Mouse (Mus musculus): ENCODE results near the gene Gcnt1.
A peak's percentile ranks its signal among the peaks of the same experiment; 100 is the strongest.

Gene Gcnt1

DNA sequence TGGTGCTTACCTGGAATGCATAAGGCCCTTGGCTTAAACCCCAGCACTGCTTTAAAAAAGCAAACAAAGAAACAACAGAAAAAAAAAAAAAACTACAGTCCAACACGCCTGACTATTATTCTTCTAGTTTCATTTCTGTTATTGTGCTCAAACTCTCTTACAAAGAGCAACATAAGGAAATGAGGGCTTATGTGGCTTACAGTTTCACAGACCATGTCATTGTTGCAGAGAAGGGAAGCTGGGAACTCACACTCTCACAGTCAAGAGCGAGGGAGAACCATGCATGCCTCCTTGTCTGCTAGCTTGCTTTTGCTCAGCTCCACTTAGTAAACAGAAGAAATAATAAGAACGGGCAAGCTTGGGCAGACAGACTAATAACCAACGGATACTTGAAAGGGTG, 52.9 kb downstream of the Gcnt1 start:
- DNase-seq, result no peak

DNA sequence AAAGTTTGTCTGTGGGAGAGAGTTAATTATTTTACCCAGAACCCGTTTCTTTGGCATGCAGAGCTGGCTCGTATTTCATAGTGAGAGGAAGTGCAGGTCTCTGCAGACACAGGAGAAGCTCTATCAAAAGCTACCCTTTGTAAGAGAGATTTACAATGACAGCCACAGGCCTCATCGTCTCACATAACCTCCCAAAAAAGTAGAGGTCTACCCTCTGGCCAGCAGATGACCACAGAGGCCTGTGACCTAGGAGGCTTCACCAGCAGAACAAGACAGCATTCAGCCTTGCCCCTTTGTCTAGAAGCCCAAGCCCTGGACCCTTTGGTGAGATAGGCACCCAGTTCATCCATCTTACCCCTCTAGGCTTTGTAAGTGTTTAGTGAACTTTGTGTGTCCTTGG, 53.9 kb downstream of the Gcnt1 start:
- DNase-seq, result no peak

DNA sequence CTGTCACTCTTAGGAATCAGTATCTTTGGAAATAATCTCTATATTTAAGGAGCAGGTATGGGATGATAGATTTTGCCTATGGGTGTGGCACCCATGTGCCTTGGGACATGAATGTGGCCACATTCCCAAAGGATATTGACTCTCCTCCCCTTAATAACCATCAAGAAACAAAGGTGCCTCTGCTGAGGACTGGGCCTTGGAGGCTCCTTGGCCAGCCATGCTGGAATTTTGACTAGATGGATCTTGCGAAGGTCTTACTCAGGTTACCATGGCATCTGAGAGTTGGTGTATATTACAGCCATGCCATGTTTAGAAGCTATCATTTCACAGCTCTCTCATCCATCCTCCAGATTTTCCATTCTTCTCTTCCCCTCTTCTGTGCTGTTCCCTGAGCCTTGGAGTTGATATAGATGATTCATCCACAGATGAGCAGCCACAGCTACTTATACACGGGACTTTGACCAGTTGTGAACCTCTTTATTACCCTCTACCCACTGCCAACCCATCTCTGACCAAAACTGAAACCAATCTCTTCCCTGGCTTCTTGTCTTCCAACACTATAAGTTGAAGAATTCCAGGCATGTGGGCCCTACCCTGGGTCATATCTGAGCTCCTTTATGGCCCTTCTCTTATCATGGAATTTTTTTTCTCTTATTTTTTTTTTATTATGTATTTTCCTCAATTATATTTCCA, 56.2 kb downstream of the Gcnt1 start:
- no peak for DNase-seq

DNA sequence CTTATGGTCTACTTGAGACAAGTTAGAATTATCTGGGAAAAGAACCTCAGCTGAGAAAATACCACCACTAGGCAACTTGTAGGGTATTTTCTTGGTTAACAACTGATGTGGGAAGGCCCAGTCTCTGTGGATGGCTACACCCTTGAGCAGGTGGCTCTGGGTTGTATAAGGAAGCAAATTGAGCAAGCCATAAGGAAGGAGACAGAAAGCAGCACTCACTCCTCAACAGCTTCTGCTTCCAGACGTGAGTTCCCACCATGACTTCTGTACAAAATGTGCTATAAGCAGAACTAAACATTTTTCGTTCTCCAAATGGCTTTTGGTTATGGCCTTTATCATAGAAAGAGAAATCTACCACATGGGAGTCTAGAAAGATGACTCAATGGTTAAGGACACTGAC, 58.2 kb downstream of the Gcnt1 start:
- no peak for DNase-seq

DNA sequence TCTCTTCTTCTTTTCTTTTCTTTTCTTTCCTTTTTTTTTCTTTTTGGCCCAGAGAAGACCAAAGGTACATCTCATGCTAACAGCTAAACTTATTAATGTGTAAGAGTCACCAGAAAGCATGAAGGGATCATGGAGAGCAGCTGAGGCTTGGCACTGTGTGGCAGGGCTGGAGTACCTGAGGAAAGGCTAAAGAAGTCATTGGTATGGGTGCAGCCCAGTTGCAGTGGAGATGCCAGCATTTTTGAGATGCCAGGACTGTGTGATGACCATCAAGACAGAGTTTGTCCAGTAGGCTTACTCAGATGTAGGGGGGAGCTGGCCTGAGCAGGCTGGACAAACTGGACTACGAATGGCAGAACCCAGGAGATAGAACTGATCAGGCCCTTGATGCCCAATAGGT, 58.9 kb downstream of the Gcnt1 start:
- no peak for DNase-seq

DNA sequence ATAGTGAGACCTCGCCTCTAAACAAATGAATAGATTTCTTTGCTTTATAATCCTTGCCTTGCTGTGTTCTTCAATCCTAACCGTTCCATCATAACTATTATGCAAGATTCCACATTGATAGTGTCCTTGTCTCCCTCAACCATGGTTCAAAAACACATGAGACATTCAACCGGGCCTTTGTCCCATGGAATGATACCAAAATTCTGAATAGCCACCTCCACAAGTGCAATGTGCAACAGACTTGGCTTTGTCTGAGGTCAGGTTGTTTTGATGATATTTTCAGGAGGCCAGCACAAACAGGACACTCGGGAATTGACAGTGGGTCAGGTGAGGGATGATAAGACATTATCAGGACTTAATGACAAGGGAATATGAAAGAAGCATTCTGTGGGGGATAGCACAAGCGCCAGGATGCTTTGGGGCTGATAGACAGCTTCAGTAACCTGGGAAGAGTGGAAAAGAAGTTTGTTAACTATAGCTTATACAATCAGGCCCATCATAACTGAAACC, 59.9 kb downstream of the Gcnt1 start:
- no peak for DNase-seq

DNA sequence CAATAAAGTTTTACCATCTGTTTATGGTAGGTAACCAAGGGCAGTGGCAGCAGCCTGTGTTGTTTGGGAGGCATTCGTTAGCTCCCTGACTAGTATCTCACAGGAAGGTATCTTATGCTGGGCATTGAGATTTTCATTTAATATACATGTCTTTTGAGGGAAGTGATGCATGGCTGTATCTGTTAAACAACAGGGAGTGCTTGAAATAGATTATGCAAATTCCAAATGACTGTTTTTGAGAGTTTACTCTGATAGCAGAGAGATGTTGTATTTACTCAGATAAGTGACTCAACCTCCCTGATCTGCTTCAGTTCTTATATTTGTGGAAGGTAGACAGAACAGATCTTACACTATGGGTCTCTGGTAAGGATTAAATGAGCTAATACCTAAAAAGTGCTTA, 61.1 kb downstream of the Gcnt1 start:
- DNase-seq, result no peak

DNA sequence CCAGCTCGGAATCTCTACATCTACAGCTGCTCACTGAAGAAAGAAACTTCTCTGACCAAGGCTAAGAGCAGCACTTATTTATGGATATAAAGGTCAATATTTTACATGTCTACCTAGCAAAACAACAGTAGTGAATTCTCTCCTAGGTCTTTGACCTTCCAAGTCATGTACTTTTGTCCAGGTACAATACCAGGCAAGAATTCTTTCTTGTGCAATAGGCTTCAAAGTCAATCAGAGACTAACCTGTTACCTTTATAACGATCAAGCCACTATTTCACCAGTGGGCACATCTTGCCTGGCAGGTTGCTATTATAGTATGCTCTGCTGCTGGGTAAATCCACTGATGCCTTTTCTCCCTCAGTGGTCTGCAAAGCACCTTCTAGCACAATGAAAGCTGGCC, 61.6 kb downstream of the Gcnt1 start:
- DNase-seq, result no peak

DNA sequence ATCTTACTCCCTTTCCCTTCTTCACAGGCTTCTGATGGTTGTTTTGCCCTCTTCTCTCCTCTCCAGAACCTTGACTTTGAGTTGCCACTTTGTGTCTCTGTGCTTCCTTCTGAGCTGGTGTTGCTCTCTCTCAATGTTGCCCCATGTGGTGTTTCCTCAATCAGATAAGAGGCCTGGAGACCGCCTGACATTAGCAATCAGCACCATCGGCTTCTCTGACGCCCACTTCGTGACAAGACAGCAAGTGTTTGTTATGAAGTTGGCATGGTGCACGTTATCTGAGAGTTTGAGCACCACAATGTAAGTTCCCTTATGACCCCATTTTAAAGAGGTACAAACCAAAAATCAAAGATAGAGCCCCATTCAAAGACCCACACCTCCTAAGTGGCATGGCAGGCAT, 76.6 kb downstream of the Gcnt1 start:
- DNase-seq, result no peak

DNA sequence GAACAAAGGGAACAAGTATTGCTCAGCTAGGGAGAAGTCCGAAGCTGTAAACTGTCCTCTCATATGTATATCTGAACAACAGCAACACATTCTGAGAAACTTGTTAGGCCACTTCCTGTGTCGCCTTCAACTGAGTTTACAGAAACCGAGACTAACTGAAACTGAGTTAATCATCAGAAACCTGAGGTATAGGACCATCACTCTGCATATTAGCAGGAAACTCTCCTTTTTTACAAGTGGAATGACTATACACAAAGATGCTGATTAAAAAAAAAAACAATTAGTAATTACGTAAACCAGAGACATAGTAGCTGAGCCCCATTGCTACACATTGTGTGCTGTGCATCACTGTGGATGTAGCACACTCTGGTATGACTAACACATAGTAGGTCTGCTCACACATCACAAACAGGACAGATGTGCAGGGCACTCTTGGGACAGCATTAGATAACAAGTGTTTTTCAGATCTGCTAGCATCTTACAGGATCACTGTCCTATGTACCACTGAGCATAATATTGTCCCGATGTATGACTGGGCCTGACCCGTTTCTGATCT, 77.4 kb downstream of the Gcnt1 start:
- DNase-seq, result no peak

DNA sequence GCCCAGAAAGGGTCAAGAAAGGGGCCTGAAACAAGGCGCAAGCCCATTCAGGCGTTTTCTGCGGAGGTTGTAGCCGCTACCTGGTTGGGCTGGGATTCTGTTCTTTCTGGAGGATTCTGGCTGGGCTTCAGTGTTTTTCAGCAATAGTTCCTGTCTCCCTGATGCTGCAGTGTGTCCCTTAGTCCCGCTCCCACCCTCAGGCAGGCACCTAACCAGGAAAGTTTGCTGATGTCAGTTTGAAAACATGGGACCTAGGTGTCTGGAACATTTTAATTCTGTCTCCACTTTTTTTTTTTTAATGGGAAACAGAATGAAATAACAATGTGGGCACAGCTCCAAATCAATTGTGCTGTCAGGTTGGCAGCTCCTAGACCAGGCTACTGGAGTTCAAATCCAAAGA, 78.5 kb downstream of the Gcnt1 start:
- peak; percentile 35 for DNase-seq

DNA sequence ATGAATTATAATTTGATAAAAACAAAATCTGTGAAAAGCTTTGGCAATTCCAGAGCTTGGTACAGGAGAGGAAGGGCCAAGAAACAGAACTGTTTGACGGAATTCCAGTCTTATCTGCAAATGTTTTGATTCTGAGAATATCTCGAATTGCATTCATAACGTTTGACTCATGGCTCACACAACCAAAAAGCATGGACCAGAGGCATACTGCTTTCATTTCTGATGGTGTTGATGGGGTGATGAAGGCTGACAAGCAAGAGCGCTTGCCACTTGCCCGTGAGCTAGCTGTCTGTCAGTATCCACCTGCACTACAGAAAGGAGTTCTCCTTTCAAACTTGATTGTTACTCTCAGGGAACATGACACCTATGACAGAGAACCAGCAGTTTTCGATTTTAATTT, 83.1 kb downstream of the Gcnt1 start:
- no peak for DNase-seq

DNA sequence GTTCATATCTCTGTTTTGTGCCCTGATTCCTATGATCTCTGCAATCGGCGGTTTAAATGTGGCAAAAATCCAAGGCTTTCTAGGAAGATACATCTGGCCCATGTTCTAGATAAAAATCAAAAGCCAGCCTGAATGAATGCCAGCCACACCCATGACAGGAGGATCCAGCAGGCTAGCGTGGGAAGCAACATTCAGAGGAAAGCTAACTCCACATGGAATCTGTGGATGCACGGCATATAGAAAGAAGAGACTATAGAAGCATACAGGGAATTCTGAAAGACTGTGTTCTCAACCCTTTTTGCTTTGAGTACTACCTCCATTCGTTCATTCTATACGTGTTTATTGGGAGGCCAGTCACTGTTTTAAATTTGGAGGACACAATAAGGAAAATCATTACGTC, 86.6 kb downstream of the Gcnt1 start:
- DNase-seq, result no peak

DNA sequence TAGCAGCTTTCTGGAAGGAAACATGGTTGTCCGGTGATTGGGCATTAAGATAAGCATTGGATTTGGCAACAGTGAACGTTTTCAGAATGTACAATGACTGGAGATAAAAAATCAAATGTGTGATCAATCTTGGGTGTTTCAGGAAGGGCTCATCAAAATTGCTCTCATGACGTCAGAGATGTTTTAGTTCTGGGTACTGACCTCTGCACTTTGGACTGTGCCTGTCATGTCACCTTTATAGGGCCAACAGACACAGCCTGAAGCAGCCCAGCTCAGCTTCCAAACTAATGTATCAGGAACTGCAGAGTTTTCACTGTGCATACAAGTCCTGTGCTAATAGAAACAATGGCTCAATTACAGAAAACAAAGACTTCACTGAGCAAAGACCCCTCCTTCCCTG, 89.3 kb downstream of the Gcnt1 start:
- no peak for DNase-seq

DNA sequence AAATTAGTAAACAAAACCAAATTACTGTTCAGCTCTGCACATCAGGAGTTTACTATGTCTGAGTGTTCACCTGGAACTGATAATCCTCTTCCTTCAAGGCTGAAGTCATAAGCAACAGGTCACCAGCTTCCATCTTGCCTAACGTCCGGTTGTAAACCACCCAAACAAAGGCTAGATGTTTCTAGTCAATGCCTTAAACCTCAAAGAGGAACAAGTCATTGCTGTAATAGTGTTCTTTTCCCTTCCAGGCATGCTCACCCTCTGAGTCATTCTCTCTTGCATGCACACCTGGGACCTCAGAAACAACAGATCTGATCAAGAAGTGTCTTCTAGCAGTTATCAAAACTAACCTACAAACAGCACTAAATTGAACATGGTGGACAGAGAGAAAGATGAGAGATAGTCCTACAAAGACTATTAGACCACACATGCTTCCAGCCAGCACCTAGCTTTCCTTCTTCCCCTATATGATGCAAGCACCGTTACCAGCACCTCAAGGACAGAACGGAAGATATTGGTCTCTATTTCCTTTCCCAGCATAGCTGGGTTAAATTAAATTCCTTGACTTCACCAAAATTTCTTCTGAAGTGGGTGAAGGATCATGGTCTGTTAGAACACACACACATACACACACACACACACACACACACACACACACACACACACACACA, 94.1 kb downstream of the Gcnt1 start:
- DNase-seq, result no peak

All from kidney, adult 11 months (tissue).